ENCODE assay signal across 8 mouse cellular contexts in the genomic region with DNA sequence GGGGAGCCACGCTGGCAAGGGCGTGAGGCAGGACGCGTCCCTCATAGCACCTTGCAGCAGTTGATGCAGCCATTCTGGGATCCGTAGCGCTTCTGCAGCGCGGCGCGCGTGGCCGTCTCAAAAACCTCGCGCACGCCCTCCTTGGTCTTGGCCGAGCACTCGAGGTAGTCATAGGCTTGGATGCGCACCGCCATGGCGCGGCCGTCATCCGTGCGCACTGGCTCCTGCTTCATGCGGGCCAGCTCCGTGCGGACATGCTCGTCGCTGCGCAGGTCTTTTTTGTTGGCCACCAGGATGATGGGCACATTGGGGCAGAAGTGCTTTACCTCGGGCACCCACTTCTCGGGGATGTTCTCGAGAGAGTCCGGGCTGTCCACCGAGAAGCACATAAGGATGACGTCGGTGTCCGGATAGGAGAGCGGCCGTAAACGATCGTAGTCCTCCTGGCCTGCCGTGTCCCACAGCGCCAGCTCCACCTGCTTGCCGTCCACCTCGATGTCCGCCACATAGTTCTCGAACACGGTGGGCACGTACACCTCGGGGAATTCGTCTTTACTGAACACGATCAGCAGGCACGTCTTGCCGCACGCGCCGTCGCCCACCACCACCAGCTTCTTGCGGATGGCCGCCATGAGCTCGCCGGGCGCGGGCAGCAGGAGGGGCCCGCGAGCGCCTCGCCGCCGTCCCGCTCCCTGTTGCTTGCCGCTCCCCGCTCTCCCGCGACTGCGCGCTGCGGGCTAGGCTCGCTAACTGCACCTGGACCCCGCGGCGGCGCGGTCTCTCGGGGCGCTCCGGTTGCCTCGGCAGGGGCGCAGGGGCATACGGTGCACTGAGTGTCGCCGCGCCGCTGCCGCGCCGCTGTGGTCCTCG. TPM values are rescaled to one million over a fixed set of nuclear protein-coding genes. Genes with fewer than 3 reads are reported as not detected.
A peak's percentile ranks its signal among the peaks of the same experiment; 100 is the strongest.
DNase-seq lines count a peak whose midpoint lies in the region; ATAC-seq lines count a peak whose summit lies in the region.

No protein-coding gene starts in this region.

- H3K4me2 ChIP-seq in hindbrain, embryonic 13.5 days, result peak overlapping the region; percentile 91

- under 1% methylated on average over 92 of the region's 99 CpGs for WGBS in hindbrain, embryonic 13.5 days

- peak; percentile 52 for DNase-seq in kidney, adult 11 months
- DNase-seq in kidney, adult 18-20 months, result no peak
- peak; percentile 77 for DNase-seq in cerebellum, adult 8-10 months
- DNase-seq in frontal cortex, postnatal 10 days (ENCODE audit: low spot score in 2 of 2), result peak; percentile 53 to 59
- peak; percentile 69 for DNase-seq in left cerebral cortex, postnatal 4 days
- DNase-seq in right cerebral cortex, postnatal 4 days, result peak; percentile 61

- H3K9me3 ChIP-seq in hindbrain, embryonic 13.5 days, result no peaks in the 10 kb centered on the region

- intact Hi-C loops in left cerebral cortex, postnatal 4 days (cut with DNase I), result no loop called here

- H3K27me3 ChIP-seq in hindbrain, embryonic 13.5 days, result no peaks in the 10 kb centered on the region

- H3K36me3 ChIP-seq in hindbrain, embryonic 13.5 days, result no peaks in the 10 kb centered on the region

- peak; percentile 68 for ATAC-seq in hindbrain, embryonic 13.5 days (ENCODE audit: low FRiP score)
- peak; percentile 24 for ATAC-seq in megakaryocyte-erythroid progenitor cell, adult 5-6 weeks (replicated peaks; ENCODE audit: low FRiP score, low TSS enrichment, poor library complexity, severe bottlenecking)

- H3K9ac ChIP-seq in hindbrain, embryonic 13.5 days, result peak overlapping the region; percentile 98

- H3K27ac ChIP-seq in hindbrain, embryonic 13.5 days, result peak overlapping the region; percentile 100

- peak overlapping the region; percentile 81 for H3K4me3 ChIP-seq in hindbrain, embryonic 13.5 days

- H3K4me1 ChIP-seq in hindbrain, embryonic 13.5 days (replicated peaks), result peaks cover 35% of the 10 kb centered on the region

RNA-seq across cellular contexts. Expression of a gene that starts 0.6 kb away (rescaled TPM):
- 68.7 and 71.7 TPM in 2 replicates for polyA plus RNA-seq in hindbrain, embryonic 13.5 days (2015; fragmentation: Nextera tagmentation; extraction: Ambion mirVana)
- total RNA-seq in left cerebral cortex, postnatal 4 days (2021), result 100 to 1,000 TPM; 220 to 231 TPM
- 4.2 and 5.1 TPM in 2 replicates for total RNA-seq in megakaryocyte-erythroid progenitor cell, adult 5-6 weeks (2014; fragmentation: Nextera tagmentation)
- 23.1 TPM in 2 replicates for total RNA-seq in megakaryocyte-erythroid progenitor cell, adult 5-6 weeks (2017)

Comparison
In these comparisons a context has a peak if more than half of its experiments do, and no peak if none do; other contexts are left out.
1. RNA of a gene that starts 0.6 kb away (total RNA-seq): 220 to 231 TPM in left cerebral cortex, postnatal 4 days; 4.2 to 23.1 TPM in megakaryocyte-erythroid progenitor cell, adult 5-6 weeks; every median in the first group is over 4 times any median in the second.